Comparison of ENCODE assay signal across 13 mouse cellular contexts in genomic region chr6:94225091-94225490, GRCm38 (mm10). TPM values are rescaled to one million over a fixed set of nuclear protein-coding genes. Genes with fewer than 3 reads are reported as not detected.
DNase-seq lines count a peak whose midpoint lies in the region; ATAC-seq and TF ChIP-seq lines count a peak whose summit lies in the region.
"Had no signal": no experiment of that assay in that cellular context is flagged by ENCODE, and none has a peak within 500 bp of the region (broad histone marks: within the 10 kb centered on the region; RNA-seq: fewer than 3 reads in every experiment).

No protein-coding gene starts in this region.

- no peak for ATAC-seq in heart, embryonic 11.5 days (replicated peaks; ENCODE audit: insufficient number of reproducible peaks, low FRiP score, low TSS enrichment)
- no peak for ATAC-seq in activated CD4-positive, CD25-positive, alpha-beta regulatory T cell, adult 4 months

- 0 out of 2 replicates have a peak, but pooled peaks cover 2% of the 10 kb centered on the region for H3K79me2 ChIP-seq in heart, adult 2 months (replicated peaks; ENCODE audit: control insufficient read depth, insufficient read depth, low read length)

- H3K27ac ChIP-seq in heart, adult 2 months, result peak overlapping the region; percentile 60
- H3K27ac ChIP-seq in heart, embryonic 11.5 days (ENCODE audit: low read depth, low read length), result no peak overlapping the region
- H3K27ac ChIP-seq in midbrain, embryonic 10.5 days (replicated peaks), result no peak overlapping the region
- H3K27ac ChIP-seq: embryonic facial prominence, embryonic 12.5 days; hindbrain, embryonic 13.5 days had no signal

- H3K9ac ChIP-seq in heart, adult 2 months (ENCODE audit: low read depth, low read length), result no peak overlapping the region
- H3K9ac ChIP-seq in heart, embryonic 11.5 days (ENCODE audit: low read depth, low read length), result no peak overlapping the region
- H3K9ac ChIP-seq: embryonic facial prominence, embryonic 12.5 days; forebrain, postnatal 0 days; hindbrain, embryonic 13.5 days had no signal

- H3K4me1 ChIP-seq in heart, adult 2 months (ENCODE audit: control insufficient read depth, insufficient read depth, low read length), result peaks cover 16% of the 10 kb centered on the region
- peaks cover 48% of the 10 kb centered on the region for H3K4me1 ChIP-seq in heart, embryonic 11.5 days (ENCODE audit: control insufficient read depth, insufficient read depth, low read length)
- peaks cover 29% of the 10 kb centered on the region for H3K4me1 ChIP-seq in midbrain, embryonic 10.5 days

- H3K27me3 ChIP-seq in heart, adult 2 months (ENCODE audit: control insufficient read depth, insufficient read depth, low read length), result no peaks in the 10 kb centered on the region
- no peaks in the 10 kb centered on the region for H3K27me3 ChIP-seq in heart, embryonic 11.5 days (ENCODE audit: control insufficient read depth, insufficient read depth, low read length)
- H3K27me3 ChIP-seq in midbrain, embryonic 10.5 days (ENCODE audit: low read depth, poor library complexity, severe bottlenecking), result no peaks in the 10 kb centered on the region
- H3K27me3 ChIP-seq: CH12.LX; embryonic facial prominence, embryonic 12.5 days; hindbrain, embryonic 13.5 days had no signal

- DNase-seq in heart, adult 2 months, result peak in 1 of 2 experiments; percentile 34
- DNase-seq in urinary bladder, postnatal 36 days (ENCODE audit: low spot score in 2 of 2), result peak; percentile 41 to 57
- DNase-seq in urinary bladder, postnatal 10 days (ENCODE audit: low spot score), result no peak
- peak; percentile 12 for DNase-seq in gastrocnemius, postnatal 25 days
- DNase-seq in midbrain, embryonic 10.5 days (ENCODE audit: low spot score), result no peak
- DNase-seq: cerebellum, adult 11-12 months; kidney, postnatal 14 days had no signal

- H3K4me2 ChIP-seq in heart, embryonic 11.5 days, result no peak overlapping the region
- H3K4me2 ChIP-seq: embryonic facial prominence, embryonic 12.5 days; hindbrain, embryonic 13.5 days had no signal

- WGBS in heart, adult 2 months, result 32% methylated on average over 6 of the region's 6 CpGs
- 57% methylated on average over 6 of the region's 6 CpGs for WGBS in heart, embryonic 11.5 days (ENCODE audit: insufficient replicate concordance)
- 93% methylated on average over 6 of the region's 6 CpGs for WGBS in midbrain, embryonic 10.5 days

- no peak for TF ChIP-seq EP300 in heart, adult 2 months (IDR thresholded peaks at IDR 0.05; ENCODE audit: insufficient read depth, low read depth, low read length)

- TF ChIP-seq POLR2A in heart, adult 2 months (IDR thresholded peaks at IDR 0.05; ENCODE audit: insufficient read depth, low read depth, low read length), result no peak

- intact Hi-C loops in heart, adult 2 months (cut with DNase I), result loop anchor here (5.0 kb wide), 1 partner anchor 38 kb away; no protein-coding TSS in a partner anchor

- no peak for TF ChIP-seq CTCF in heart, adult 2 months (IDR thresholded peaks at IDR 0.05)

- H3K4me3 ChIP-seq in heart, adult 2 months, result no peak overlapping the region
- no peak overlapping the region for H3K4me3 ChIP-seq in heart, embryonic 11.5 days (ENCODE audit: low read depth, low read length)
- no peak overlapping the region for H3K4me3 ChIP-seq in midbrain, embryonic 10.5 days
- H3K4me3 ChIP-seq: embryonic facial prominence, embryonic 12.5 days; hindbrain, embryonic 13.5 days had no signal

- peaks cover 3% of the 10 kb centered on the region; the same call in 1 of the 2 replicates for H3K36me3 ChIP-seq in heart, adult 2 months (ENCODE audit: control insufficient read depth, insufficient read depth, low read length)
- H3K36me3 ChIP-seq in heart, embryonic 11.5 days (ENCODE audit: control insufficient read depth, insufficient read depth, low read length), result no peaks in the 10 kb centered on the region
- H3K36me3 ChIP-seq in midbrain, embryonic 10.5 days, result no peaks in the 10 kb centered on the region
- H3K36me3 ChIP-seq: embryonic facial prominence, embryonic 12.5 days; hindbrain, embryonic 13.5 days had no signal

- H3K9me3 ChIP-seq in heart, embryonic 11.5 days (replicated peaks; ENCODE audit: control insufficient read depth, low read length), result no peaks in the 10 kb centered on the region
- no peaks in the 10 kb centered on the region for H3K9me3 ChIP-seq in midbrain, embryonic 10.5 days (replicated peaks)
- H3K9me3 ChIP-seq: embryonic facial prominence, embryonic 12.5 days; hindbrain, embryonic 13.5 days had no signal

RNA-seq across cellular contexts. Expression of gene Magi1, which starts 58.6 kb away (rescaled TPM):
- 10 to 100 TPM; 14.0 to 16.5 TPM for total RNA-seq in heart, adult 2 months (2021)
- 4.1 and 5.8 TPM in 2 replicates for polyA plus RNA-seq in heart, adult 2 months (2012; rRNA removed)
- polyA plus RNA-seq in heart, embryonic 11.5 days (2014; fragmentation: Nextera tagmentation; extraction: Ambion mirVana), result 7.9 and 9.2 TPM in 2 replicates
- 1 to 10 TPM; 3.5 to 3.9 TPM for total RNA-seq in gastrocnemius, postnatal 25 days (2021)
- 1 to 10 TPM in 1 of 2 experiments, not detected in 1; 6.4 TPM for polyA plus RNA-seq in activated CD4-positive, CD25-positive, alpha-beta regulatory T cell, adult 4 months (2017; shearing (Covaris generic))
- 19.4 and 29.7 TPM in 2 replicates for polyA plus RNA-seq in midbrain, embryonic 10.5 days (2016; fragmentation: Nextera tagmentation; extraction: Ambion mirVana)
- total RNA-seq: CH12.LX had no signal

Comparison
In these comparisons a context has a peak if more than half of its experiments do, and no peak if none do; other contexts are left out.
1. DNase-seq: peak in urinary bladder, postnatal 36 days (2 of 2) and gastrocnemius, postnatal 25 days (single experiment); none in urinary bladder, postnatal 10 days (single experiment) and midbrain, embryonic 10.5 days (single experiment).